Mouse (Mus musculus) cerebellum, adult 9-11 months (tissue): Measurements from ENCODE around the gene Slc51b.

Experiments used
- DNase-seq: peaks from one replicate; pipeline ENCODE4 v3.0.0; 2022

Gene Slc51b

DNA sequence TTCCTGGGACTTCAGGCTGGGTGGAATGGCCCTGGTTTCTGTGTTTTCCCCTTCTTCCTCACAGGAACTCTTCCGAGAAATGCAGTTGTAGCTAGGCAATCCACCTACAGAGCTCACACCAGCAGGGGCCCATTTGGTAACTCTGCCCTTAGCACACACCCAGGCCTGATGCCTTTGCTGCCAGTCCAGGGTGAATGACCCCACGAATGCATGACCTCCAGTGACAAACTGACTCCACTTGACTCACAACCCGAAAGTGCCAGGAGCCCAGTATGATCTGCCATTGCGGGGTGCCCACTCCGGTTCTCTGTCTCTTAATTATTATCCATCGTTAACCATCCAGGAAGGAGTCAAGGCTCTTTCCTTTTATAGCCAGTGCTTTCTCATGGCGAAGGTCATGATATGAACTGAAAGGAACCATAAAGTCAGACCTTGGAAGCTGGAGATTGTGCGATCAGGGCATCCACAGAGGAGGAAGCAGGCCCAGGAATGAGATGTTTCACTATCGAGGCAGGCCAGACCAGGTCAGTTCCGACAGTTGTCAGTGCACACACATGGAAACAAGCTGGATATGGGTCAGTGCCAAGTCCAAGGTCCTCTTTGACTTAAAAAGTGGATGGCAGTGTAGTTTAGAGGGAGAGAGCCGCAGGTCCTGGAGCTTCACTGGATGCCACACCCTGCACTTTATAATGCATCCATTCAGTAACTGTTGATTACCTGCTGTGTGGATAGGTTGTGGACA lies at the start of gene Slc51b:
Gene Slc51b, minus strand, starts transcription at position 196 of the 742 bp plus-strand sequence.
- DNase-seq, result no peak

DNA sequence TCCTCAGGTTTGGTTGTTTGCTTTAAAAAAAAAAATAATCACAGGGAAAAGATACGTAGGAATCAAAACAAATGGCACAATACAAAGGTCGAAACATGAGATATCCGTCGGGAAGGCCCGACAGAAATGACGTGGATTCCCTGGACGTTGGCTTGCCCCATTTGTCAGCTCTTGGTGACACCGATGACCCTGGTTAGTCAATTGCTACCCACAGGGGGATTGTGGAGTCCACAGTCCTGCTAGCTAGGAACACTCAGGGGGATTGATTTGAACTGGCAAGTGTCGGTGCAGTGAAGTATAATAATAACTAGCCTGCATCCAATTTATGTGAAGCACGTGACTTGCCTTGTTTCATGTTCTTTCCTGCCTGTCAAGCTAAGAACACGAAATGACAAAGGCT lies 44.9 kb upstream of the Slc51b start:
- no peak for DNase-seq

DNA sequence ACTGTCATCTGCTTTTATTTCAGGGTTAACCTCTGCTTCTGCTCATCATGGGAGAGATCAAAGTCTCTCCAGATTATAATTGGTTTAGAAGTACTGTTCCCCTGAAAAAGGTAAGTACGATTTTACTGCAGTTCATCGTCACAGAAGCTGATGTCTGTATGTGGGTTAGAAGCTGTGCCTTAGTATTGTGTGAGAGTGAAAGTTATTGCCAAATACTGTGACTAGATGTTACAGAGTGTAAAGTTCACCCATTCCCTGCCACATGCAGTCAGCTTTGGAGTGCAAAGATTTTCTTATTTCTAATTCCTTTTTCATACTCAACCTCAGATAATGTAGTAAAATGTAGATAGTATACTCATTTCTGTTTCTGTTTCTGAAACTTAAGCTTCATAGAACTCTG lies 42.5 kb upstream of the Slc51b start:
- DNase-seq, result no peak

DNA sequence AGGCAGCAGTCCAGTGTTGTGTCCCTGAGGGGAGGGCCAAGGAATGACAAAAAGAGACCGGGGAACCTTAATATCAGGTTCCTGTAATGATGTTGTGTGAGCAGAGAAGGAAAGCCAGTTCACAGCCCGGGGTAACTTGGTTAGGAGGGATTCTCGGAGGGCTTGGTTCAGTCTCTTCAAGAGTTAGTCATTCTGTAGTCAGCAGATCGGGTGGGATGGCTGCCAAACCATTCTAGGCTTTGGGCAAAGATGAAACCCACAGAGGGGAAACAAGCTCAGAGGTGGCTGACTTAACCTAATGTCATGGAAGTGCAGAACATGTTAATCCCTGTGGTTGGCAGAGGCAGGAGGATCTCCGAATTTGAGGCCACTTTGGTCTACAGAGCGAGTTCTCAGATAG lies 41.4 kb upstream of the Slc51b start:
- no peak for DNase-seq

DNA sequence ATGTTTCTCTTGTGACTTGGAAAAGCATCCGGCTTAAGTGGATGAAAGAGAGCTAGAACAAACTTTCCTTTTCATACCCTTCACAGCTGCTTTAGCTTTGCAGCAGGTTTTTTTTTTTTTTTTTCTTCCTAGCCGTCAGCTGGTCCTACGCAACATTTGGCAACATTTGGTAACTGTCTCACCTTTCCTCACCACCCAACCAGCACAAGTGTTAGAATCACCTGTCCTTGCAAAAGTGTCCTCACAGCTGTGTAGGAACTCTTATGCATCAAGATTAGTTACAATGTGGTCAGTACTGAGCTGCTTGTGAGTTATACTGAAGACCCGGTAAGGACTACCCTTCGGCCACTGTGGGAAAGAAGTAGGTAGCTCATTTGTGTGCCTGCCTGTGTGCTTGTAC lies 39.8 kb upstream of the Slc51b start:
- no peak for DNase-seq

DNA sequence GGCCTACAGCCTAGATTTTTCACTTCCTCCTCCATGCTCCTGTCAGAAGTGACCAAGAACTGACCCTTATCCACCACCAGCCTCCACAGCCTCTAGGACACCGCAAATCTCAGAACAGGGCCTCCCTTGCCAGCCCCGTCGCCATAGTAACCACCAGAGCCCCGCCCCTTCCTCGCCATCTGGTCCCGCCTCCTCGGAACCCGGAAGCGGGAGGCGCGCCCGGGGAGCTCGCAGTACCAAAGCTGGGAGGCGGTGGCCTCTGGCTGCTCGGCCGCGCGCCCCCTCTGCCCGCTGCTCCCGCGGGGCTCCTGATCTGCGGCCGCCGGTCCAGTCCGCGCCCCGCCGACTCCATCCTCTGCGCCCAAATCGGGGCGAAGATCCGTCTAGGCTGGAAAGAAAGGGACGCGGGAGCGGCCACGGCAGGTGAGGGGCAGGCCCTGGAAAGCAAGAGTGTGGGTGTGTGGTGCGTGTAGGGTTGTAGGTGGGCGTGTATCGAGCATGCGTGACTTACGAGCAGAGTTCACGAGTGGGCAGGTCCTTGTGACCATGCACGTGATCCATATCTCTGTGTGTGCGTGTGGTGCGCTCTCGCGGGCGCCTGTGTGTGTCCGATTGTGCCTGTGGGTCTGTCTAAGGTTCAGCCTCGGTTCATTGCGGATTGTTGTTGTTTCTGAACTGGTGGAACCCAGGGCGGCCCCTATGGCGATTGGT lies 38.1 kb upstream of the Slc51b start, which contains the start of gene Spg21:
Gene Spg21, plus strand, starts transcription at position 216 of the 711 bp plus-strand sequence.
- DNase-seq, result peak; percentile 95

DNA sequence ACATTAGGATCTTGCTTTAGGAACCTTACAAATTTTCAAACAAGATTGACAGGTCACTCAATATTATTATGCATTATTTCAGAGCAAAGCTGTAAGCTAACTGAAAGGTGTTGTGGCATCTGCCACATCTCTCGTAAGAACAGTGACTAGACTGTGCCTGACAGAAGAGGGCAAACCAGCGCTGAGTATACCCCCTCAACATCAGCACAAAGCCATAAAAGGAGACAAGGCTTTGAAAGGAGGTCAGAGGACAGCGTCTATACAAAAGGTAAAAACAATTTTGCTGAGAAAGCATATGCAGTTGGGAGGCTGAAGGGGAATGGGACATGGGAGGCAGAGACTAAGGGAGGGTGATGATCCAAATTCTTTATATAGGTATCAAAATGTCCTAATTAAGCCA lies 37.4 kb upstream of the Slc51b start:
- peak; percentile 17 for DNase-seq

DNA sequence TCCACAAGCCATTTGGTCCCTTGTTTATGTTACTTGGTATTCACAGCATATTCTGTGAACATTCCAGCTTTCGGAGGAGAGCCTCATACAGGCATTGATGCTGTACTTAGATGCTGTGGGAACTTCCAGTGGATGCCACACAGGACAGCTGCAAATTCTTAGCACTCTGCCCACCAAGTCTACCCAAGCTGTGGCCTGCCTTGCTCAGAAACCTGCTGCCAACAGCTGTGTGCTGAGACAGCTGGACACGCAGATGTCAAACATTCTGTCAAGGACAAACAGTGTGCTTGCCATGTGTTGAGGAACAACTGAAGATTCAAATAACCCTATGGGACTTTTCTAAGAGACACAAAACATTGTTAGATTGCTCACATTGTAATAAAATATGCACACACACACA lies 36.2 kb upstream of the Slc51b start:
- no peak for DNase-seq

DNA sequence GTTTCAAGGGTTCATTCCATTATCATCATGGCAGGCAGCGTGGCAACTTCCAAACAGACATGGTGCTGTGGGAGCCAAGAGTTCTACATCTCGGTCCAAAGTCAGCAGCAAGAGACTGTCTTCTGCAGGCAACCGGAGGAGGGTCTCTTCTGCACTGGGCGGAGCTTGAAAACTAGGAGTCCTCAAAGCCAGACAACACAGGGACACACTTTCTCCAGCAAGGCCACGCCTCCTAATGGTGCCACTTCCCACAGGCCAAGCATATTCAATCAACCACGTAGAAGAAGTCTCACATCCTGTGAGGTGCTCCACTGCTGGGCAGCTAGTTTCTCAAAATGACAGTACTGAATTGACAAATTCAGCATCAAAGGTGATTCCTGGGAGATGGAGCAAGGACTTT lies 25.2 kb upstream of the Slc51b start:
- no peak for DNase-seq

DNA sequence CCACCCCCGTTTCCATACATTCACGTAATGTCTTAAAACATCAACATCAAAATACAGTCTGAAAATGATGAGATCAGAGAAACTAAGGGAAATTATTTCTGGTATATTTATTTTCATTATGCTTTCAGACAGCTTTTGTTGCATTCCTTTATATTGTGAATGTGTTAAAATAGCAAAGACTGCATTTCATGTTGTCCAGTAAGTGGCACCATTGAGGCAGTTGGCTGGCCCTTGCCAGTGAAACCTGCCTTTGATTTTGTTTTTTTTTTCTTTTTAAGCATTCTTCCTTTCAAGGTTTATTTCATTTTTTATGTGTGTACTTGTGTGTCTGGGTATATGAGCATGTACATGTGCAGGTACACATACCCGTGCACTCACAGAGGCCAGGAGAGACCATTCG lies 21.9 kb upstream of the Slc51b start:
- no peak for DNase-seq

DNA sequence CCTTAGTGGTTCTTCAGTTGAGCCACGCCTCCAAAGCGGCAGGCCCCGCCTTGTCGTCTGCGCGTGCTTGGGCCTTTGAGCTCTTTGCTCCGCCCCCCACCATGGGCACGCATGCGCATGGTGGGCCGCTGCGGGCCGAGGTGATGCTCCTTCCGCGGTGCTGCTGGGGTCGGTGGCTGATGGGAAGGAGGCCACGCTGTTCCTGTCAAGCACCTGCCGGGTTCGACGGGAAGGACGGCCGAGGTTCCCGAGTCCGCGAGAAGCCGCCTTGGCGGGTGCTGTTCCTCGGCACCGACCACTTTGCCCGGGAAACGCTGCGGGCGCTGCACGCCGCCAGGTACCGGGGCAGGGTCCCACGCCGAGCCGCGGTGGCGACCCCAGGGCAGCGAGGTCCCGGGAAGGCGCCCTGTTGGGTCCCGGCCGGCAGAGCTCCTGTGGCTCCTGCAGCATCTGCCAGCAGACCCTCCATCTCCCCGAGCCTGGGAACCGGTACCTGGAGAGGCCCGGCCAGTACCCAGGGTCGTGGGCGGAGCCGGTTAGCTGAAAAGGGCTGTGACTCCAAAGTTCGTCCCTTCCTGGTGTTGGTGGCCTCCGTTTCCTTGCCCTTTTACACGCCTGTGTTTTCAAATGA lies 13.0 kb upstream of the Slc51b start, which contains the start of gene Mtfmt:
Gene Mtfmt, plus strand, starts transcription at position 112 of the 631 bp plus-strand sequence.
- DNase-seq, result peak; percentile 92

DNA sequence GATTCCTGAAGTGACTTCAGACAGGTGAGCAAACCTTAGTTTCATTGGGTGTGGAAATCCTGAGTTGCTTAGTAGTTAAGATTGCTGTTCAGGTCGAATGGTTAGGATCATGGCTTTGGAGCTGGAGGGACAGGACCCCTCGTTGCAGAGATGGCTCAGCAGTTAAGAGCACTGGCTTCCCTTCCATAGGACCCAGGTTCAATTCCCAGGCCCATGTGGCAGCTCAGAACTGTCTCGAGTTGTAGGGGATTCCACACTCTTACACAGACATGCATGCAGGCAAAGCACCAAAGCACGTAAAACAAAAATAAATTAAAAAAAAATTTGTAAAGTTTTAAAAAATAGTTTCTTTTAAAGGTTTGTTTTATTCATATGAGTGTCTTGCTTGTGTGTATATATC lies 12.5 kb upstream of the Slc51b start:
- no peak for DNase-seq

DNA sequence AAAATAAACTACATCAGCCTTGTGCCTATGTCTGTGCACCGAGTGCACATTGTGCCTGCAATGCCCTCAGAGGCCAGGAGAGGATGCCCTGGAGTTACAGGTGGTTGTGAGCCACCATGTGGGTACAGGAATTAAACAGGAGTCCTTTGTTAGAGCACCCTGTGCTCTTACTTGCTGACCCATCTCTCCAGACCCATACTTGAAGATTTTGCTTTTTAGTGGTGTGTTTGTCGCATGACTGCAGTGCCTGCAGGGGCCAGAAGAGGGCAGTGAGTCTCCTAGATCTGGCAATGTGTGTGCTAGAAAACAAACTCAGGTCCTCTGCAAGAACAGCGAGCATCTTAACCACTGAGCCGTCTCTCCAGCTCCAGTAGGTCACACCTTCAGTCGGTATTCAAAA lies 11.4 kb upstream of the Slc51b start:
- peak; percentile 23 for DNase-seq

DNA sequence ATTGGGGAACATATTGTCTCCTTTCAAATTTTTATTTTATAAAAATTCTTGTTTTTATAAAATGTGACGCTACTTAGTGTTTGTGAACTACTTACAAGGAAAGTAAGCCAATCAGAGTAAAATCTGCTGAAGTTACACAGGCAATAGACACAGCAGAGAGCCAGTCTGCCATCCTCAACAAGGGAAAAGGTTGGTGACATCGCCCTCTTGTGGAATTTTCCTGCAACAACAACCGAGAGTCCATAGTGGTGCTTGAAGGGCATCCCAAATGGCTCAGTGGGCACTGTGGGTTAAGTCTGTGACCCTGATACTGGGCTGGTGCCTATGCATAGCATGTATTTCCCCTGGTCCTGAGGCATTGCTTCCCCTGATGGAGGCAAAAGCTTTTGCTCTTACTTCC lies 9.5 kb upstream of the Slc51b start:
- DNase-seq, result peak; percentile 66

DNA sequence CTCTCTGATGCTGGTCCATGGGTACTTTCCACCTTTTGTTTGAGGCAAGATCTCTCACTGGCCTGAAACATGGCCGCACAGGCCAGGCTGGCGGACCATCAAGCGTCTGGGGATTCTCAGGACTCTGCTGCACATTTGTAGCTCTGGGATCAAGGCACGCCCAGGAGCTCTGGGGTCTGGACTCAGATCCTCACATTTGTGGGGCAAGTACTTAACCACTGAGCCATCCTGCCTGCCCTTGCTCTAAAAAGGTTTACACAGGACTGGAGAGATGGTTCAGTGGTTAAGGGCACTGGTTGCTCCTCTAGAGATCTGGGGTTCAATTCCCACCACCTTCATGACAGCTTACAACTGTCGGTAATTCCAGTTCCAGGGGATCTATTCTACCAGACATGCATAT lies 8.2 kb upstream of the Slc51b start:
- no peak for DNase-seq

DNA sequence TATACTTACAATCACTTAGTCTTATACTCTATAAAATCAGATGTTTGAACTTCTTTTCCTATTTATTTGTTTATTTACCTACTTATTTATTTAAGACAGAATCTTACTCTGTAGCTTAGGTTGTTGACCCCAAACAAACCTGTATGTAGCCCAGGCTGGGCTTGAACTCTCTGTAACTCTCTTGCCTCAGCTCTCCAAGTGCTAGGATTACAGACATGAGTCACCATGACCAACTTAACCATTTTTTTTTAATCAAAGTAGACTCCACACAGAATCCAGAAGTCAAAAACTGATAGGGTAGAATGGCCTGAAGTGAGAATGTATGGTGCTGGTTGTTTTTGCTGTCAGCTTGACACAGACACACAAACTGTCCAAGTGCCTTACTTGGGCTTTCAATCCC lies 7.6 kb upstream of the Slc51b start:
- no peak for DNase-seq

DNA sequence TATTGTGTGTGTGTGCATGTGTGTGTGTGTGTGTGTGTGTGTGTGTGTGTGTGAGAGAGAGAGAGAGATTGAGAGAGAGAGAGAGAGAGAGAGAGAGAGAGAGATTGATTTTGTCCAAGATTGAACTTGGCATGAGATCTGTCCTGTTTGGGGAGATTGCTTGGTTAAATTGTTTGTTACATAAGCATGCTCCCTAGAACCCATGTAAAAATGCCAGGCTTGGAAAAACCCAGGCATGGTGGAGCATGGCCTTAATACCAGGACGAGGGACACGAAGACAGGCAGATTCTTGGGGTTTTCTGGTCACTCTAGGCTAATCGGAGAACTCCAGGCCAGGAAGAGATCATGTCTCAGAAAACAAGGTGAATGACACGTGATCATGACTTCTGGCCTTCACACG lies 5.2 kb upstream of the Slc51b start:
- DNase-seq, result no peak

DNA sequence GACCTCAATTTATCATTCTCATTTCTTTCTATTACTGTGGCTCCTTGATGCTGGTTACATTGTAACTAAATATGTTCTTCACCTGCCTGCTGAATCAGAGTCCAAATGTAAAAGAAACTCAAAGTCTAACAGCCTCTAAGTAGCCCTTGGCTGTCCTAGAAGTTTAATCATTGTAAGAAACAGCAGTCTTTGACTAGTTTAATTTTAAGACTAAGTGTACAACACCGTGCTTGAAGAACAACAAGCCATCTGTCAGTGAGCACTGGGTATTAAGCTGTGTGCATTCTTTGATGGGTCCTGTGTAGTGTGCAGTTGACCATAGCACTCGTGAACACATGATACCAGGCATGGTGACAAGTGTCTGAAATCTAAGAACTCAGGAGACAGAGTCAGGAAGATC lies 4.8 kb upstream of the Slc51b start:
- no peak for DNase-seq

DNA sequence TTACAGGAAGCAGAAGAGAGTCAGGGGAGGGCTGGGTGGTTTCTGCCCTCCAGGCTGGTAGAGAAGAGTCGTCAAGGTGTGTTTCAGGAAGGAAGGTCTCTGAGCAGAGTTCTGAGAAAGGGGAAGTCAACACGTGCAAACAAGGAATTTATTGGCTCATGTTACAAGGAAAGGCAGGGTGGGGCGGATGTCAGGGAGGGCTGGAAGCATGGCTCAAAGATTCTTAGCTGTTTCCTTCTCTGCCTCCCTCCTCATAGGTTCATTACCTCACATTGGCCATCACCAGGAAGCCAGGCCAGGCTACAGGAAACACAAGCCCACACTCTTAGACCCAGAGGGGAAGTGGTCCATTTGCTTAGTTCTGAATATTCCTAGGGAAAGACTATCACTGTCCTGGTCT lies 1.6 kb upstream of the Slc51b start:
- no peak for DNase-seq

DNA sequence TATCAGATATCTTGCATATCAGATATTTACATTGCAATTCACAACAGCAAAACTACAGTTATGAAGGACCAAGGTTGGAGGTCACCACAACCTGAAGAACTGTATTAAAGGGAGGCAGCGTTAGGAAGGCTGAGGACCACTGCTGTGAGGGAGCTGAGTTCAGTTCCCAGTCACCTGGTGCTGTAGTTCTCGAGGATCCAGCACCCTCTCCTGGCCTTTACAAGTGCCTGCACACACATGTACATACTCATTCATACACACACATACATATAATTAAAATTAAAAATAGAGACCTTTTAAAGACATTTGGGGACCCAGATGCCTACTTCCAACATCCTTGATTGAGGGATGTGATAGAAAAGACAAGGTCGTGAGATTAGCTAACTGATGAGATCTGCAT lies 3.1 kb downstream of the Slc51b start:
- DNase-seq, result no peak

DNA sequence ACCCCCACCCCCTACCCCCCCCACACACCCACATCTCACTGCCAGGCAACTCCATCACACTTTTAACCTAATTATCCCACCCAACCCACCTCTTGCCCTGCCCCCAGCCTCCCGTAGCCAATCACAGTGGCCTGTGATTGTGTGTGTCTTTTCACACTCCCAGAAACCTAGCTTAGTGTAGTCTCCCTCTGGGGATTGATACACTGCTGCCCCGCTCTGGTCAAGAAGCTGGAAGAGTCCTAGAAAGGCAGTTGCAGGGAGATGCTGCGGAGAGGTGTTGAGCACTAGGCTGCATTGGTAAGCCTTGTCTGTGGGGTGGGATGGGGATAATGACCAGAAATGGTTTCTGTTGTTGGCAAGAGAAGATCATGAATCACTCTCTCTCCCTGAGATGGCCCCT lies 5.0 kb downstream of the Slc51b start:
- no peak for DNase-seq

DNA sequence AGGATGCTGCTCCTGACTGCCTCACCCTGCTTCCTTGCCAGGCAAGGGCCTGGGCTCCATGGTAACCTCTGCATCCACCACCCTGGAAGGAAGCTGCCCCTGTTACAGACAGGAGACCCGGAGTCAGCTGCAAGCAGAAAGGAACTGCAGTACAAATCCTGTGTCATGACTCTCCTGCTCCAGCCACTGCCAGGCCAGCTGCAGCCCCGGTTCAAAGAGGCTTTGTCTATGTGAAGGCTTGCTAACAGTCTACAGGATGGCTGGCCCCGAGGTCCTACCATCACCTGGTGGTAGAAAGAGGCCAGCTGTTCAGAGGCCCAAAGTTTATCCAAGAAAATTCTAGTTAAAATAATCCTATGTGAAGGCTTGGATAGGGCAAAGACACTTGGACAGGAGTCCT lies 11.4 kb downstream of the Slc51b start:
- DNase-seq, result no peak

DNA sequence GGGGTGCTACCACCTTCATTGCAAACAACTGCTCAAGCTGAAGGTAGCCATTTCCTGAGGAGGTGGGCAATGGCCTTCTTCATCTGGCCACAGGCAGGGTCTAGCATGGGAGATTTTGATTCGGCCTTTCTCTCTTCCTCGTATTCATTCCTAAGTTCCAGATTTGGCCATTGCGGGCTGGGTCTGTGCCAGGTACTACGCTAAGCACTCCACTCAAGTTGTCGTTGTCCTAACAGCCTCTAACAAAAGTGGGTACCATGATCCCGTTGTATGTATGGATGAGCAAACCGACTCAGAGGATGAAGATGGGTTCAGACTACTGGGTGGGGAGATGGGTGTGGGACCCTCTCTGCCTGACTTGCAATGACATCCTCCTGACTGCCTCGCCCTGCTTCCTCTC lies 12.4 kb downstream of the Slc51b start:
- DNase-seq, result no peak

DNA sequence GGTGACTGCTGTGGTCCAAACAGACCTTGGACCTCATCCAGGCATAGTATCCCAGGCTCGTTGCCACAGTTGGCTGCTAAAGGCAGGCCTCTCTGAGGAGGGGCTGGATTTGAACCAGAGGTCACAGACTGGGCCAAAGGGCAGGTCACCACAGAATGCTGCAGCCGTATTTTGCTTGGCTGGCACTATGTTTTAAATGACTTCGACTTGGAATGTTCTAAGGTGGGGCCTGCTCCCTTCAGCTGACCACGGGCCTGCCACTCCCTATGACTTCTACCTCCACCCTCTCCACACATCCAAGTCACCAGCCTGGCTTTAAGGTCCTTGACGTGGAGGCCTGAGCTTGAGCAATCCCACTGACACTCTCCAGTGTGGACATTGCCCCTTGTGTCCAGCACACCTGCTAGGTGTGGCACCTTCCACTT lies 13.9 kb downstream of the Slc51b start:
- no peak for DNase-seq
